Mouse (Mus musculus) myocyte (in vitro differentiated cells): Measurements from ENCODE around the gene Reep6. TPM values are rescaled to one million over a fixed set of nuclear protein-coding genes. Genes with fewer than 3 reads are reported as not detected.

ENCODE experiments used
- H3K27me3 ChIP-seq: one replicate; pipeline ENCODE4 v1.6.1; 2011; ENCODE audit not compliant: control insufficient read depth, insufficient read depth, insufficient read length
- H3K36me3 ChIP-seq: one replicate; pipeline ENCODE4 v1.6.1; 2011; ENCODE audit not compliant: control insufficient read depth, insufficient read depth
- H3K4me2 ChIP-seq: one replicate; pipeline ENCODE4 v1.6.1; 2011; ENCODE audit warnings: low read depth, control low read depth
- H3K4me3 ChIP-seq: one replicate; pipeline ENCODE4 v1.5.1; 2011; ENCODE audit warnings: mild to moderate bottlenecking, control low read depth, moderate library complexity
- H3K79me2 ChIP-seq: one replicate; pipeline ENCODE4 v1.6.1; 2011; ENCODE audit not compliant: control insufficient read depth, insufficient read depth
- H3ac ChIP-seq: one replicate; pipeline ENCODE4 v1.6.1; 2011; ENCODE audit not compliant: control insufficient read depth, insufficient read length
- CEBPB ChIP-seq: IDR thresholded peaks from 2 replicates; pipeline ENCODE4 v1.6.1; 2011; ENCODE audit warnings: mild to moderate bottlenecking, moderate library complexity; ENCODE audit not compliant: poor library complexity, insufficient read depth, severe bottlenecking
- E2F4 ChIP-seq: IDR thresholded peaks from one replicate; pipeline ENCODE4 v1.6.1; 2011; ENCODE audit warnings: mild to moderate bottlenecking, control low read depth, moderate library complexity; ENCODE audit not compliant: insufficient read depth
- MAX ChIP-seq: IDR thresholded peaks from one replicate; pipeline ENCODE4 v1.6.1; 2011; ENCODE audit warnings: low read depth, mild to moderate bottlenecking, control low read depth
- MYOD1 ChIP-seq, 3 experiments: IDR thresholded peaks; one replicate each; pipeline ENCODE4 v1.6.1; 2011; ENCODE audit warnings: control low read depth in 2 of 3, low read depth in 2 of 3, mild to moderate bottlenecking in 2 of 3, moderate library complexity in 1 of 3; ENCODE audit not compliant: insufficient read length in 2 of 3, control insufficient read depth in 1 of 3
- MYOG ChIP-seq, 3 experiments: IDR thresholded peaks; one replicate each; pipeline ENCODE4 v1.6.1; 2011; ENCODE audit warnings: control low read depth in 2 of 3, low read depth in 2 of 3, mild to moderate bottlenecking in 2 of 3; ENCODE audit not compliant: insufficient read length in 2 of 3, control insufficient read depth in 1 of 3, insufficient read depth in 1 of 3
- POLR2A ChIP-seq: IDR thresholded peaks from one replicate; pipeline ENCODE4 v1.6.1; 2011; ENCODE audit warnings: low read depth, mild to moderate bottlenecking, control low read depth, moderate library complexity; ENCODE audit not compliant: insufficient read length
- POLR2AphosphoS2 ChIP-seq: IDR thresholded peaks from one replicate; pipeline ENCODE4 v1.6.1; 2011; ENCODE audit warnings: low read depth, control low read depth; ENCODE audit not compliant: insufficient read length
- REST ChIP-seq: IDR thresholded peaks from one replicate; pipeline ENCODE4 v1.6.1; 2011; ENCODE audit warnings: mild to moderate bottlenecking, control low read depth, moderate library complexity; ENCODE audit not compliant: insufficient read depth, insufficient read length
- SRF ChIP-seq: IDR thresholded peaks from one replicate; pipeline ENCODE4 v1.6.1; 2011; ENCODE audit warnings: low read depth; ENCODE audit not compliant: control insufficient read depth, insufficient read length
- TCF12 ChIP-seq: IDR thresholded peaks from one replicate; pipeline ENCODE4 v1.6.1; 2011; ENCODE audit warnings: mild to moderate bottlenecking, control low read depth; ENCODE audit not compliant: poor library complexity, insufficient read depth, severe bottlenecking
- TCF3 ChIP-seq: IDR thresholded peaks from one replicate; pipeline ENCODE4 v1.6.1; 2011; ENCODE audit warnings: low read depth, control low read depth; ENCODE audit not compliant: insufficient read length
- USF1 ChIP-seq: IDR thresholded peaks from one replicate; pipeline ENCODE4 v1.6.1; 2011; ENCODE audit warnings: low read depth, mild to moderate bottlenecking, control low read depth, moderate library complexity
- polyA plus RNA-seq: library from polyadenylated mRNA; unstranded; fragments of >200 nt; fragmentation: generic; extraction: Trizol; gene quantifications from one replicate; pipeline ENCODE4 v1.2.1, GENCODE M21; 2012; ENCODE audit warnings: missing spikeins

Gene Reep6
- polyA plus RNA-seq, 1 experiment: 25.7 TPM

DNA sequence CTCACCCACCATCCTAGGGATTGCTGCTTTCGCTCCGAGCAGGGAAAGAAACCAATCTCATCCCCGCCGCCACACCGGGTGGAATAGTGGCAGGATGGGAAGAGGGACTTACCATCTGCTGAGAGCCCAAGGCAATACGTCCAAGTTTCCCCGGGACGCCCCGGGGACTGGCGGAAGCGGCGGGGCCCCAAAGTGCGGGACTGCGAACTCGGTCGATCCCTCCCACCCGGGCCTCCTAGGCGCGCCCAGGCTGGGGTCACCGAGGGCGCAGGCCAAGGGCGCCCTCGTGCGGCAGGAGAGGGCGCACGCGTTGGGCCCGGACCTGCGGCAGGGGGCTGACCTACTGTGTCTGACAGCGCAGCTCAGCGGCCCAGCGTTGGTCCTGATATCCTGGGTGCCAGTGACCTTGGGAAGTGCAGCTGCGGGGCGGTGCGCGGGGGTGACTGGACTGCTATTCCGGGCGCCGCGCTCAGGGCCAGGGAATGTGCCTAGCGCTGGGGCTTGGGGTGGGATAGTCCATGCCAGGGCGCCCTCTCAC is 18.6 kb downstream of the Reep6 start, which contains the start of gene Adamtsl5:
Adamtsl5 (minus strand) TSS at position 169 of the 538 bp plus-strand sequence.
- Histone ChIP-seq H3ac (peak within 1 kb of the TSS; percentile 6), H3K27me3 (peaks cover 11% of the 10 kb centered on the region), H3K79me2 (no peaks in the 10 kb centered on the region), H3K4me2 (peak within 1 kb of the TSS; percentile 97), H3K4me3 (peak within 1 kb of the TSS; percentile 95), H3K36me3 (no peaks in the 10 kb centered on the region)
- no peak for TF ChIP-seq USF1
- no peak for TF ChIP-seq SRF
- TF ChIP-seq POLR2AphosphoS2: peak; percentile 36
- no peak for TF ChIP-seq CEBPB
- peak; percentile 14 to 81 (median 70) for TF ChIP-seq MYOG (IDR thresholded peaks at IDR 0.05; ENCODE audit: control insufficient read depth in 1 of 3, insufficient read depth in 1 of 3, insufficient read length in 2 of 3, low read depth in 2 of 3)
- TF ChIP-seq POLR2A: peak; percentile 67
- peak in 2 of 3 experiments; percentile 20 to 78 for TF ChIP-seq MYOD1 (IDR thresholded peaks at IDR 0.05; ENCODE audit: control insufficient read depth in 1 of 3, insufficient read length in 2 of 3, low read depth in 2 of 3)

GRCm38 (mm10) chr10:80348981-80349380 is 19.2 kb downstream of the Reep6 start:
- Histone ChIP-seq H3K79me2 (no peaks in the 10 kb centered on the region), H3K4me3 (peak overlapping the region; percentile 95), H3K4me2 (peak overlapping the region; percentile 97), H3ac (no peak overlapping the region), H3K36me3 (no peaks in the 10 kb centered on the region), H3K27me3 (peaks cover 12% of the 10 kb centered on the region)
- TF ChIP-seq USF1 (no peak), MYOG (IDR thresholded peaks at IDR 0.05; ENCODE audit: control insufficient read depth in 1 of 3, insufficient read depth in 1 of 3, insufficient read length in 2 of 3, low read depth in 2 of 3) (peak in 1 of 3 experiments; percentile 25), REST (no peak)

- no peak overlapping the region for H3K4me3 ChIP-seq
- H3K4me2 ChIP-seq: no peak overlapping the region
- no peaks in the 10 kb centered on the region for H3K79me2 ChIP-seq
- H3K27me3 ChIP-seq: peaks cover 12% of the 10 kb centered on the region
- no peak overlapping the region for H3ac ChIP-seq
- H3K36me3 ChIP-seq: no peaks in the 10 kb centered on the region
- TF ChIP-seq POLR2A (no peak), POLR2AphosphoS2 (no peak), MYOG (IDR thresholded peaks at IDR 0.05; ENCODE audit: control insufficient read depth in 1 of 3, insufficient read depth in 1 of 3, insufficient read length in 2 of 3, low read depth in 2 of 3) (peak in 1 of 3 experiments; percentile 10)
Measured at GRCm38 (mm10) chr10:80350292-80350691, 20.5 kb downstream of the Reep6 start.

DNA sequence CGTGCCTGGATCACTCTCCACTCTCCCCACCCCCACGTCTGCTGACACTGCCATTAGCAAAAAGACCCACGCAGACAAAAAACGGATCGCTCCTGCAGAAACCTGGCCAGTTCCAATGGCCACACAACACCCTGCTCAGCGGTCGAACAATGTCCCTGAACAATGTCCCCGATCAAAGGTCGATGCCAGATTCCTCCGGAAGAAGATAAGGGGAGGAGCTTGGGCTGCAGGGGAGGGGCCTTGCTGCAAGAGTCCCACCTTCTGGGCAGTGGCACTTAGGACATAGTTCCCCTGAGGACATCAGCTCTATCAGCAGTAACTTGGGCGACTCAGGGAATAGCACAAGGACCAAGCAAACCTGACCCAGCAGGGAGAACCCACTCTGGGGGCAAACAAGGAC is 22.1 kb downstream of the Reep6 start:
- TF ChIP-seq MYOG (IDR thresholded peaks at IDR 0.05; ENCODE audit: control insufficient read depth in 1 of 3, insufficient read depth in 1 of 3, insufficient read length in 2 of 3, low read depth in 2 of 3) (no peak), CEBPB (no peak), MYOD1 (IDR thresholded peaks at IDR 0.05; ENCODE audit: control insufficient read depth in 1 of 3, insufficient read length in 2 of 3, low read depth in 2 of 3) (no peak), SRF (no peak), POLR2AphosphoS2 (no peak), USF1 (no peak), E2F4 (no peak), REST (no peak), TCF3 (no peak), TCF12 (no peak), POLR2A (no peak)
- Histone ChIP-seq H3K4me2 (no peak overlapping the region), H3K27me3 (peaks cover 26% of the 10 kb centered on the region), H3ac (no peak overlapping the region), H3K4me3 (no peak overlapping the region), H3K79me2 (no peaks in the 10 kb centered on the region), H3K36me3 (no peaks in the 10 kb centered on the region)

- H3K4me2 ChIP-seq: no peak overlapping the region
- H3K4me3 ChIP-seq: no peak overlapping the region
- no peaks in the 10 kb centered on the region for H3K36me3 ChIP-seq
- H3ac ChIP-seq: no peak overlapping the region
- no peak for TF ChIP-seq TCF3
- TF ChIP-seq REST: no peak
- TF ChIP-seq SRF: no peak
- TF ChIP-seq E2F4: no peak
- no peak for TF ChIP-seq MYOD1 (IDR thresholded peaks at IDR 0.05; ENCODE audit: control insufficient read depth in 1 of 3, insufficient read length in 2 of 3, low read depth in 2 of 3)
- no peak for TF ChIP-seq USF1
- TF ChIP-seq CEBPB: no peak
- no peak for TF ChIP-seq POLR2A
- TF ChIP-seq MYOG (IDR thresholded peaks at IDR 0.05; ENCODE audit: control insufficient read depth in 1 of 3, insufficient read depth in 1 of 3, insufficient read length in 2 of 3, low read depth in 2 of 3): no peak
- no peak for TF ChIP-seq MAX
- no peak for TF ChIP-seq TCF12
- TF ChIP-seq POLR2AphosphoS2: no peak
- peaks cover 35% of the 10 kb centered on the region for H3K27me3 ChIP-seq
- no peaks in the 10 kb centered on the region for H3K79me2 ChIP-seq
Measured at GRCm38 (mm10) chr10:80352727-80353126, 23.0 kb downstream of the Reep6 start.
